Mouse (Mus musculus) thymus, adult 2 months (tissue): ENCODE measurements around the gene Catsper2. TPM values are rescaled to one million over a fixed set of nuclear protein-coding genes. Genes with fewer than 3 reads are reported as not detected.
A peak's percentile ranks its signal among the peaks of the same experiment; 100 is the strongest.
"Not testable (repeated sequence)": the region's sequence is repeated elsewhere in the genome, so short reads cannot be mapped to it uniquely, and the experiment has no call there.

ENCODE experiments used
- DNase-seq: peaks from one replicate; pipeline ENCODE4 v3.0.0; 2021
- H3K27ac ChIP-seq: fragments of 200-500 bp; 2 replicates; pipeline ENCODE4 v1.5.1; 2012; ENCODE audit warnings: low read length, control low read depth; ENCODE audit not compliant: control insufficient read depth, insufficient read depth
- H3K27me3 ChIP-seq: fragments of 200-500 bp; 2 replicates; pipeline ENCODE4 v1.6.1; 2012; ENCODE audit warnings: mild to moderate bottlenecking, low read length, moderate library complexity, mixed read lengths; ENCODE audit not compliant: control insufficient read depth, insufficient read depth
- H3K36me3 ChIP-seq: fragments of 200-500 bp; 2 replicates; pipeline ENCODE4 v1.6.1; 2012; ENCODE audit warnings: mild to moderate bottlenecking, low read length, moderate library complexity; ENCODE audit not compliant: control insufficient read depth, insufficient read depth
- H3K4me1 ChIP-seq: fragments of 200-500 bp; replicated peaks from 2 replicates; pipeline ENCODE4 v1.6.1; 2012; ENCODE audit warnings: low read length; ENCODE audit not compliant: control insufficient read depth, insufficient read depth
- H3K4me3 ChIP-seq: fragments of 200-500 bp; 2 replicates; pipeline ENCODE4 v1.5.1; 2012; ENCODE audit warnings: mild to moderate bottlenecking, low read length, control low read depth, moderate library complexity; ENCODE audit not compliant: control insufficient read depth, insufficient read depth
- CTCF ChIP-seq: fragments of 200-500 bp; IDR thresholded peaks from 2 replicates; pipeline ENCODE4 v1.5.1; 2012; ENCODE audit warnings: mild to moderate bottlenecking, control low read depth, low read length, moderate library complexity, borderline replicate concordance; ENCODE audit not compliant: control insufficient read depth, poor library complexity, insufficient read depth; ENCODE audit errors: extremely low read depth
- POLR2A ChIP-seq: fragments of 200-500 bp; IDR thresholded peaks from 2 replicates; pipeline ENCODE4 v1.6.1; 2012; ENCODE audit warnings: mild to moderate bottlenecking, low read length, control low read depth, moderate library complexity; ENCODE audit not compliant: control insufficient read depth, poor library complexity, insufficient read depth; ENCODE audit errors: extremely low read depth
- WGBS: fragments of 180-500 bp; shearing (Covaris S2); methylation state at CpG from one replicate; pipeline ENCODE4 v1.1.7; 2018; 5-methylcytosine and 5-hydroxymethylcytosine counted together
- polyA plus RNA-seq: library from polyadenylated mRNA; depleted of rRNA; stranded (reverse); fragments of >200 nt; gene quantifications from 2 replicates; pipeline ENCODE4 v1.2.3, GENCODE M21; 2012

The Catsper2 gene
- polyA plus RNA-seq, 1 experiment: 2.6 TPM

DNA sequence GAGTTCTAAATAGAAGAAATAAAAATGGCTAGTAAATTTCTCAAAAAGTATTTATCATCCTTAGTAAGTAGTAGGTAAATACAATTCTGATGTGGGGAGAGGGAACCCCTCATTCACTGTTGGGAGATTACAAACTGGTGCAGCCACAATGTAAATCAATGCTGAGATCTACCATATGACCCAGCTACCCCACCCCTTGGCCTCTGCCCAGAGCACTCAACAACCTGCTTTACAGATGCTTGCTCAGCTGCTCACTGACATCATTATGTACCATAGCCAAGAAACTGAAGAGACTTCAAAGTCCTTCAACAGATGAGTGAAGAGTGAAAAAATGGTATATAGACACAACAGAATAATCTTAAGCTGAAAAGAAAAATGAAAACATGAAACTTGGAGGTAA, 10.3 kb downstream of the Catsper2 start:
- Histone ChIP-seq H3K27ac (no peak overlapping the region), H3K36me3 (no peaks in the 10 kb centered on the region), H3K4me3 (no peak overlapping the region), H3K27me3 (no peaks in the 10 kb centered on the region), H3K4me1 (no peaks in the 10 kb centered on the region)
- TF ChIP-seq POLR2A (no peak), CTCF (no peak)
- DNase-seq: no peak

GRCm38 (mm10) chr2:121396624-121397023, 17.0 kb downstream of the Catsper2 start:
- 32% methylated on average over 8 of the region's 8 CpGs for WGBS
- TF ChIP-seq CTCF (no peak), POLR2A (no peak)
- Histone ChIP-seq H3K27ac (no peak overlapping the region), H3K4me1 (no peaks in the 10 kb centered on the region), H3K36me3 (no peaks in the 10 kb centered on the region), H3K27me3 (no peaks in the 10 kb centered on the region), H3K4me3 (no peak overlapping the region)
- DNase-seq: peak; percentile 77

DNA sequence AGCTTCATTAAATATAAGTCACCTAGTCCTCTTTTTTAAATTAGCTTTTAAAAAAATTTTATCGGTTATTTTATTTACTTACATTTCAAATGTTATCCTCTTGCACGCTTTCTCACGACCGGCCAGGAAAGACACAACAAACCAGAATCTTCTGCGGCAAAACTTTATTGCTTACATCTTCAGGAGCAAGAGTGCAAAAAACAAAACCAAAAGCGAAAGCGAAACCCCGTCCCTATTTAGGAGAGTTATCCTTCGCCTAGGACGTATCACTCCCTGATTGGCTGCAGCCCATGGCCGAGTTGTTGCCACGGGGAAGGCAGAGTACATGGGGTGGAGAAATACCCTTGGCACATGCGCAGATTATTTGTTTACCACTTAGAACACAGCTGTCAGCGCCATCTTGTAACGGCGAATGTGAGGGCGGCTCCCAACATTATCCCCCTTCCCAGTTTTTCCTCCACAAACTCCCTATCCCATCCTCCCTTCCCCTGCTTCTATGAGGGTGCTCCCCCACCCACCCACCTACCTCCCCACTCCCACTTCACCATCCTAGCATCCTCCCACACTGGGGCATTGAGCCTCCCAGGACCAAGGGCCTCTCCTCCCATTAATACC, 26.5 kb downstream of the Catsper2 start, which contains the start of gene Strc:
Gene Strc, minus strand, starts transcription at position 208 of the 615 bp plus-strand sequence.
- not testable (repeated sequence) for H3K36me3 ChIP-seq, DNase-seq, H3K27me3 ChIP-seq, H3K4me3 ChIP-seq, H3K4me1 ChIP-seq, H3K27ac ChIP-seq
- 97% methylated on average over 17 of the region's 17 CpGs for WGBS

GRCm38 (mm10) chr2:121374766-121375165, 38.8 kb downstream of the Catsper2 start:
- no peaks in the 10 kb centered on the region for H3K36me3 ChIP-seq
- H3K4me3 ChIP-seq: no peak overlapping the region
- no peaks in the 10 kb centered on the region for H3K27me3 ChIP-seq
- 37% methylated on average over 2 of the region's 2 CpGs for WGBS
- H3K4me1 ChIP-seq: no peaks in the 10 kb centered on the region
- DNase-seq: no peak
- TF ChIP-seq POLR2A (no peak), CTCF (no peak)
- no peak overlapping the region for H3K27ac ChIP-seq

DNA sequence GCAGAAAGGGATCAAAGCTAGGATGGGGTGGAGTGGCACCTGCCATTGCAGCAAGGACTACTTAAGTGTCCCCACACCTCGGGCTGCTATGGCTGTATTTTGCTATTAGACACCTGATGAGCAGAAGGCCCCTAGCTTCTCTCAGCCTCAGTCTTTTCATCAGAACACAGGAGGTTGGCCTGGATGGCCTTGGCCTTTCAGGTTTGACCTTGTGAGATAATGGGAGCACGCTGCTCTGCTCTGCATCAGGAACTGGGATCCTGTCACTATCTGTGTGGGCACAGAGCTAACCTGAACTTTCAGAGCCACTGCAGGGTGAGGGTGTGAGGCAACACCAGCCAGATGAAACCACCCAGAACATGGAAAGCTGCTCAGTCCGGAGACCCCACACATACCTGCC, 41.3 kb downstream of the Catsper2 start:
- Histone ChIP-seq H3K4me1 (no peaks in the 10 kb centered on the region), H3K27ac (no peak overlapping the region), H3K4me3 (no peak overlapping the region), H3K36me3 (no peaks in the 10 kb centered on the region), H3K27me3 (no peaks in the 10 kb centered on the region)
- WGBS: 89% methylated on average over 3 of the region's 3 CpGs
- DNase-seq: no peak
- TF ChIP-seq POLR2A (no peak), CTCF (no peak)

GRCm38 (mm10) chr2:121370921-121371320, 42.7 kb downstream of the Catsper2 start:
- Histone ChIP-seq H3K36me3 (no peaks in the 10 kb centered on the region), H3K27ac (no peak overlapping the region), H3K4me1 (no peaks in the 10 kb centered on the region), H3K27me3 (no peaks in the 10 kb centered on the region), H3K4me3 (no peak overlapping the region)
- no peak for DNase-seq
- TF ChIP-seq POLR2A: no peak
- TF ChIP-seq CTCF: no peak
- WGBS: 91% methylated on average over 5 of the region's 5 CpGs

DNA sequence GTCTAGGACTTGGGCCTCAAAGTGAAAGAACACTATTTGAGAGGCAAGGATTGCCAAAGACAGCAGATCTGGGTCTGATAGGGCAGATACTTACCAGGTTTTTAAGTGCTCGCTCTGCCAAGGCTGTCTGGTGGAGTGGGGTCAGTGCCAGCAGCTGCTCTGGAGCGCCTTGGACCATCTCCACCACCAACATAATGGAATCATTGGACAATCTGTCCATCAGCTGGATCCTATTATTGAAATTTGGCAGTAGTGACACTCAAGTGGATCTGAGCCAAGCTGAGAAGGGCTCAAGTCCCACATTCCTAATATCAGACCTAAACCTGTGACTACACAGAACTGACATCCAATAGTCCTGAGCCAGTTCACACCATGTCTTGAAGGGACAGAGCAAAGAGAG, 44.8 kb downstream of the Catsper2 start:
- Histone ChIP-seq H3K27me3 (no peaks in the 10 kb centered on the region), H3K36me3 (no peaks in the 10 kb centered on the region), H3K4me1 (no peaks in the 10 kb centered on the region), H3K4me3 (no peak overlapping the region), H3K27ac (no peak overlapping the region)
- no peak for TF ChIP-seq CTCF
- TF ChIP-seq POLR2A: no peak
- DNase-seq: no peak
- 94% methylated on average over 2 of the region's 2 CpGs for WGBS
